Mouse (Mus musculus): ENCODE results near the gene Fgd2. TPM values are rescaled to one million over a fixed set of nuclear protein-coding genes. Genes with fewer than 3 reads are reported as not detected.

Gene Fgd2
- polyA plus RNA-seq, 1 experiment from 2014 or later, result 5.9 TPM

- Histone ChIP-seq H3K9ac (ENCODE audit: low read length) (no peak overlapping the region), H3K36me3 (ENCODE audit: control insufficient read depth, insufficient read depth, low read length) (peaks cover 17% of the 10 kb centered on the region), H3K4me2 (replicated peaks; ENCODE audit: low read depth) (no peak overlapping the region)
Measured at GRCm38 (mm10) chr17:29340406-29341261, 20.1 kb upstream of the Fgd2 start.

GRCm38 (mm10) chr17:29341591-29342003, 19.1 kb upstream of the Fgd2 start:
- TF ChIP-seq CTCF (IDR thresholded peaks at IDR 0.05; ENCODE audit: low read depth), result peak; percentile 58
- no peak for TF ChIP-seq EP300 (optimal IDR thresholded peaks at IDR 0.05)
- 23% methylated on average over 9 of the region's 9 CpGs for WGBS
- Histone ChIP-seq H3K36me3 (ENCODE audit: control insufficient read depth, insufficient read depth, low read length) (peaks cover 17% of the 10 kb centered on the region), H3K4me3 (ENCODE audit: low read depth, low read length) (no peak overlapping the region), H3K4me1 (replicated peaks; ENCODE audit: control insufficient read depth, insufficient read depth) (peaks cover 2% of the 10 kb centered on the region; the same call in 1 of the 2 replicates), H3K27ac (replicated peaks) (peak overlapping the region; percentile 88), H3K4me2 (replicated peaks; ENCODE audit: low read depth) (peak overlapping the region; percentile 25; the same call in 1 of the 2 replicates), H3K27me3 (ENCODE audit: control insufficient read depth, insufficient read depth, low read length) (no peaks in the 10 kb centered on the region), H3K9me3 (ENCODE audit: control insufficient read depth, low read length) (no peaks in the 10 kb centered on the region), H3K9ac (ENCODE audit: low read length) (peak overlapping the region; percentile 35; the same call in 1 of the 2 replicates)
- peak; percentile 55 for ATAC-seq (ENCODE audit: low FRiP score, low TSS enrichment)
- DNase-seq (ENCODE audit: low spot score), result peak; percentile 66

More at GRCm38 (mm10) chr17:29340406-29341261, 20.1 kb upstream of the Fgd2 start:
- Histone ChIP-seq H3K9me3 (ENCODE audit: control insufficient read depth, low read length) (no peaks in the 10 kb centered on the region), H3K27ac (replicated peaks) (peak overlapping the region; percentile 88), H3K4me1 (replicated peaks; ENCODE audit: control insufficient read depth, insufficient read depth) (peaks cover 2% of the 10 kb centered on the region; the same call in 1 of the 2 replicates), H3K27me3 (ENCODE audit: control insufficient read depth, insufficient read depth, low read length) (no peaks in the 10 kb centered on the region), H3K4me3 (ENCODE audit: low read depth, low read length) (no peak overlapping the region)
- 72% methylated on average over 18 of the region's 18 CpGs for WGBS
- ATAC-seq (ENCODE audit: low FRiP score, low TSS enrichment) (peak; percentile 48; the same call in 1 of the 2 replicates), DNase-seq (ENCODE audit: low spot score) (no peak)
- TF ChIP-seq CTCF (IDR thresholded peaks at IDR 0.05; ENCODE audit: low read depth) (no peak), EP300 (optimal IDR thresholded peaks at IDR 0.05) (no peak)

- Histone ChIP-seq H3K9me3 (ENCODE audit: control insufficient read depth, low read length) (no peaks in the 10 kb centered on the region), H3K27ac (replicated peaks) (peak overlapping the region; percentile 88), H3K4me3 (ENCODE audit: low read depth, low read length) (no peak overlapping the region), H3K27me3 (ENCODE audit: control insufficient read depth, insufficient read depth, low read length) (no peaks in the 10 kb centered on the region), H3K36me3 (ENCODE audit: control insufficient read depth, insufficient read depth, low read length) (peaks cover 17% of the 10 kb centered on the region), H3K4me1 (replicated peaks; ENCODE audit: control insufficient read depth, insufficient read depth) (peaks cover 2% of the 10 kb centered on the region; the same call in 1 of the 2 replicates), H3K9ac (ENCODE audit: low read length) (peak overlapping the region; percentile 35; the same call in 1 of the 2 replicates), H3K4me2 (replicated peaks; ENCODE audit: low read depth) (peak overlapping the region; percentile 25; the same call in 1 of the 2 replicates)
- TF ChIP-seq CTCF (IDR thresholded peaks at IDR 0.05; ENCODE audit: low read depth), result no peak
- TF ChIP-seq EP300 (optimal IDR thresholded peaks at IDR 0.05), result no peak
- peak; percentile 50 for DNase-seq (ENCODE audit: low spot score)
- WGBS, result 36% methylated on average over 13 of the region's 13 CpGs
- ATAC-seq (ENCODE audit: low FRiP score, low TSS enrichment), result peak; percentile 55
Measured at GRCm38 (mm10) chr17:29342010-29342910, 18.5 kb upstream of the Fgd2 start.

GRCm38 (mm10) chr17:29343241-29343640, 17.5 kb upstream of the Fgd2 start:
- Histone ChIP-seq H3K4me3 (ENCODE audit: low read depth, low read length) (no peak overlapping the region), H3K27ac (replicated peaks) (no peak overlapping the region), H3K9ac (ENCODE audit: low read length) (no peak overlapping the region), H3K27me3 (ENCODE audit: control insufficient read depth, insufficient read depth, low read length) (no peaks in the 10 kb centered on the region), H3K36me3 (ENCODE audit: control insufficient read depth, insufficient read depth, low read length) (peaks cover 11% of the 10 kb centered on the region), H3K4me2 (replicated peaks; ENCODE audit: low read depth) (no peak overlapping the region), H3K4me1 (replicated peaks; ENCODE audit: control insufficient read depth, insufficient read depth) (peaks cover 2% of the 10 kb centered on the region; the same call in 1 of the 2 replicates), H3K9me3 (ENCODE audit: control insufficient read depth, low read length) (no peaks in the 10 kb centered on the region)
- TF ChIP-seq EP300 (optimal IDR thresholded peaks at IDR 0.05) (no peak), CTCF (IDR thresholded peaks at IDR 0.05; ENCODE audit: low read depth) (no peak)
- ATAC-seq (ENCODE audit: low FRiP score, low TSS enrichment) (no peak), DNase-seq (ENCODE audit: low spot score) (no peak)
- 78% methylated on average over 5 of the region's 5 CpGs for WGBS

- Histone ChIP-seq H3K9me3 (ENCODE audit: control insufficient read depth, low read length) (no peaks in the 10 kb centered on the region), H3K36me3 (ENCODE audit: control insufficient read depth, insufficient read depth, low read length) (no peaks in the 10 kb centered on the region), H3K4me3 (ENCODE audit: low read depth, low read length) (no peak overlapping the region), H3K27ac (replicated peaks) (no peak overlapping the region), H3K4me2 (replicated peaks; ENCODE audit: low read depth) (no peak overlapping the region), H3K4me1 (replicated peaks; ENCODE audit: control insufficient read depth, insufficient read depth) (peaks cover 2% of the 10 kb centered on the region; the same call in 1 of the 2 replicates), H3K9ac (ENCODE audit: low read length) (no peak overlapping the region), H3K27me3 (ENCODE audit: control insufficient read depth, insufficient read depth, low read length) (no peaks in the 10 kb centered on the region)
- ATAC-seq (ENCODE audit: low FRiP score, low TSS enrichment) (no peak), DNase-seq (ENCODE audit: low spot score) (no peak)
- TF ChIP-seq EP300 (optimal IDR thresholded peaks at IDR 0.05), result no peak
- TF ChIP-seq CTCF (IDR thresholded peaks at IDR 0.05; ENCODE audit: low read depth), result no peak
- 87% methylated on average over 12 of the region's 12 CpGs for WGBS
Measured at GRCm38 (mm10) chr17:29345272-29345671, 15.4 kb upstream of the Fgd2 start.

Data from stomach, postnatal 0 days (tissue).